Mouse (Mus musculus): ENCODE data around the gene Ipmk.

- TF ChIP-seq CTCF (IDR thresholded peaks at IDR 0.05; ENCODE audit: borderline replicate concordance, control insufficient read depth, extremely low read depth, insufficient read depth, low read length, poor library complexity), result no peak
- TF ChIP-seq POLR2A (IDR thresholded peaks at IDR 0.05; ENCODE audit: control insufficient read depth, extremely low read depth, insufficient read depth, low read length, poor library complexity), result no peak
Observed at GRCm38 (mm10) chr10:71361836-71362562, 14.4 kb downstream of the Ipmk start.
